Mouse (Mus musculus) kidney, adult 11 months (tissue): Measurements from ENCODE around the gene Slco4c1.

ENCODE experiments used
- DNase-seq: peaks from one replicate; pipeline ENCODE4 v3.0.0; 2022

Slco4c1 gene

DNA sequence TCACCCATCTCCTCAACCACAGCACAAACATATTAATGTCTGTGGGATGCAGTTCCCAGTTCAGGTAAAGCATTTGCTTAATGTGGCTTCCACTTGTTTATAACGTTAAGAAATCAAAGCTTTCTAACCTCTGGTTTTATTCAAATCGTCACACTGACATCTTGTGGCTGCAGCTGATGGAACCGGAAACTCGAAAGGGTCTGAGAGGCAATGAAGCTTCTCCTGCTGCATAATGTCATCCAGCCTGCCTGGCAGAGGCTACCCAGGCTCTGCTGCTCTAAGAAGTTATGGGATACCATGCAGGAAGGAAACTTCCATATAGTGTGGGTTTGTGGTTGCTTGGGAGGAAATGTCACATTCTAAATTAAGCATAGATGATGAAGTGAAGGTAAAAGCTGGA lies 103.7 kb downstream of the Slco4c1 start:
- DNase-seq, result no peak

- DNase-seq, result no peak
Observed at GRCm38 (mm10) chr1:96766535-96766934, 105.4 kb downstream of the Slco4c1 start.
